Mouse (Mus musculus): ENCODE results near the gene Grik1. TPM values are rescaled to one million over a fixed set of nuclear protein-coding genes. Genes with fewer than 3 reads are reported as not detected.
A peak's percentile ranks its signal among the peaks of the same experiment; 100 is the strongest.

Grik1 gene
- total RNA-seq (2017), result not detected in 3 replicates

- no peak for ATAC-seq (replicated peaks; ENCODE audit: insufficient number of reproducible peaks, low FRiP score, low TSS enrichment, poor library complexity, severe bottlenecking)
Observed at GRCm38 (mm10) chr16:88290132-88290772, at the start of gene Grik1. Gene Grik1 (minus strand): TSS chr16:88290265.

GRCm38 (mm10) chr16:88294209-88294608, 4.1 kb upstream of the Grik1 start:
- ATAC-seq (replicated peaks; ENCODE audit: insufficient number of reproducible peaks, low FRiP score, low TSS enrichment, poor library complexity, severe bottlenecking), result no peak

GRCm38 (mm10) chr16:88289421-88290081, 514 bp downstream of the Grik1 start:
- 0 out of 2 replicates have a peak, but pooled peaks have one; percentile 13 for ATAC-seq (replicated peaks; ENCODE audit: insufficient number of reproducible peaks, low FRiP score, low TSS enrichment, poor library complexity, severe bottlenecking)

- ATAC-seq (replicated peaks; ENCODE audit: insufficient number of reproducible peaks, low FRiP score, low TSS enrichment, poor library complexity, severe bottlenecking), result no peak
Observed at GRCm38 (mm10) chr16:88258407-88258806, 31.7 kb downstream of the Grik1 start.

- ATAC-seq (replicated peaks; ENCODE audit: insufficient number of reproducible peaks, low FRiP score, low TSS enrichment, poor library complexity, severe bottlenecking), result no peak
Observed at GRCm38 (mm10) chr16:88257072-88257471, 33.0 kb downstream of the Grik1 start.

- no peak for ATAC-seq (replicated peaks; ENCODE audit: insufficient number of reproducible peaks, low FRiP score, low TSS enrichment, poor library complexity, severe bottlenecking)
Observed at GRCm38 (mm10) chr16:88256101-88256500, 34.0 kb downstream of the Grik1 start.

- no peak for ATAC-seq (replicated peaks; ENCODE audit: insufficient number of reproducible peaks, low FRiP score, low TSS enrichment, poor library complexity, severe bottlenecking)
Observed at GRCm38 (mm10) chr16:88252676-88253075, 37.4 kb downstream of the Grik1 start.

- ATAC-seq (replicated peaks; ENCODE audit: insufficient number of reproducible peaks, low FRiP score, low TSS enrichment, poor library complexity, severe bottlenecking), result no peak
Observed at GRCm38 (mm10) chr16:88251049-88251448, 39.0 kb downstream of the Grik1 start.

- ATAC-seq (replicated peaks; ENCODE audit: insufficient number of reproducible peaks, low FRiP score, low TSS enrichment, poor library complexity, severe bottlenecking), result no peak
Observed at GRCm38 (mm10) chr16:88249825-88250224, 40.2 kb downstream of the Grik1 start.

GRCm38 (mm10) chr16:88247586-88247985, 42.5 kb downstream of the Grik1 start:
- no peak for ATAC-seq (replicated peaks; ENCODE audit: insufficient number of reproducible peaks, low FRiP score, low TSS enrichment, poor library complexity, severe bottlenecking)

GRCm38 (mm10) chr16:88244658-88245057, 45.4 kb downstream of the Grik1 start:
- ATAC-seq (replicated peaks; ENCODE audit: insufficient number of reproducible peaks, low FRiP score, low TSS enrichment, poor library complexity, severe bottlenecking), result no peak

GRCm38 (mm10) chr16:88225616-88226015, 64.4 kb downstream of the Grik1 start:
- no peak for ATAC-seq (replicated peaks; ENCODE audit: insufficient number of reproducible peaks, low FRiP score, low TSS enrichment, poor library complexity, severe bottlenecking)

- ATAC-seq (replicated peaks; ENCODE audit: insufficient number of reproducible peaks, low FRiP score, low TSS enrichment, poor library complexity, severe bottlenecking), result no peak
Observed at GRCm38 (mm10) chr16:88221932-88222331, 68.1 kb downstream of the Grik1 start.

- ATAC-seq (replicated peaks; ENCODE audit: insufficient number of reproducible peaks, low FRiP score, low TSS enrichment, poor library complexity, severe bottlenecking), result no peak
Observed at GRCm38 (mm10) chr16:88212531-88212930, 77.5 kb downstream of the Grik1 start.

GRCm38 (mm10) chr16:88211852-88212251, 78.2 kb downstream of the Grik1 start:
- no peak for ATAC-seq (replicated peaks; ENCODE audit: insufficient number of reproducible peaks, low FRiP score, low TSS enrichment, poor library complexity, severe bottlenecking)

- ATAC-seq (replicated peaks; ENCODE audit: insufficient number of reproducible peaks, low FRiP score, low TSS enrichment, poor library complexity, severe bottlenecking), result no peak
Observed at GRCm38 (mm10) chr16:88204400-88204799, 85.7 kb downstream of the Grik1 start.

- no peak for ATAC-seq (replicated peaks; ENCODE audit: insufficient number of reproducible peaks, low FRiP score, low TSS enrichment, poor library complexity, severe bottlenecking)
Observed at GRCm38 (mm10) chr16:88203985-88204384, 86.1 kb downstream of the Grik1 start.

- ATAC-seq (replicated peaks; ENCODE audit: insufficient number of reproducible peaks, low FRiP score, low TSS enrichment, poor library complexity, severe bottlenecking), result no peak
Observed at GRCm38 (mm10) chr16:88187433-88188037, 102.5 kb downstream of the Grik1 start.

GRCm38 (mm10) chr16:88178813-88179212, 111.3 kb downstream of the Grik1 start:
- ATAC-seq (replicated peaks; ENCODE audit: insufficient number of reproducible peaks, low FRiP score, low TSS enrichment, poor library complexity, severe bottlenecking), result no peak

GRCm38 (mm10) chr16:88177364-88177763, 112.7 kb downstream of the Grik1 start:
- no peak for ATAC-seq (replicated peaks; ENCODE audit: insufficient number of reproducible peaks, low FRiP score, low TSS enrichment, poor library complexity, severe bottlenecking)
